Mouse (Mus musculus) adrenal gland, adult 18-20 months (tissue): Measurements from ENCODE around the gene Mmp23. TPM values are rescaled to one million over a fixed set of nuclear protein-coding genes. Genes with fewer than 3 reads are reported as not detected.
"Not testable (repeated sequence)": the region's sequence is repeated elsewhere in the genome, so short reads cannot be mapped to it uniquely, and the experiment has no call there.

ENCODE experiments used
- DNase-seq, 2 experiments: peaks; one replicate each; pipeline ENCODE4 v3.0.0; 2021 to 2022; ENCODE audit warnings: low spot score in 2 of 2
- long read RNA-seq, 2 experiments: library from polyadenylated mRNA; stranded (forward); transcript quantifications; one replicate each; pipeline ENCODE4 v2.0.0; 2021
- total RNA-seq, 2 experiments: library from RNA; stranded (reverse); gene quantifications; 1 replicate in 1 of 2; 2 replicates in 1 of 2; pipeline ENCODE4 v1.2.3; 2021

Gene Mmp23
- total RNA-seq: 10 to 100 TPM in 1 of 2 experiments, 1 to 10 TPM in 1; 5.6 to 12.8 TPM
- long read RNA-seq, experiment 1, partial matches to known transcripts: 0 of 5 reads
- long read RNA-seq, experiment 1, other reads (novel, unspliced or antisense): 2 of 5 reads
- long read RNA-seq, experiment 2, partial matches to known transcripts: 0 of 5 reads
- long read RNA-seq, experiment 2, other reads (novel, unspliced or antisense): 2 of 5 reads

DNA sequence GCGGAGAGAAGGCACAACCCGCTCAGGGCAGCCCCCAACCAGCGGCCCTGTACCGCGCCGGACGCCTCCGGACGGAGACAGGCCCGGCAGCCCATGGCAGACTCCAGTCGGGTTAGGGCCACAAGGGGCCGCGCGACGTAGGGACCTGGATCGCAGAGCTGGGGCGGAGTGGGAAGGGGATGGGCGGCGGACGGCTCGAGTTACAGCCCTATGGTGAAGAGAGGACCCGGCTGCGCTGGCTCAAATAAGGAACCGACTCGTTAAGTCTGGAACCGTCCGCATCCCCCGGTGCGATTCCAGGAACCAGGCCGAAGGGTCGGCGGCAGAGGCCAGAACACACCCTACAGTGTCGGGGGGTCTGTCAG is at the start of gene Mmp23:
TSS of gene Mmp23 (minus strand) at position 299 of the 365 bp plus-strand sequence.
- no peak for DNase-seq

DNA sequence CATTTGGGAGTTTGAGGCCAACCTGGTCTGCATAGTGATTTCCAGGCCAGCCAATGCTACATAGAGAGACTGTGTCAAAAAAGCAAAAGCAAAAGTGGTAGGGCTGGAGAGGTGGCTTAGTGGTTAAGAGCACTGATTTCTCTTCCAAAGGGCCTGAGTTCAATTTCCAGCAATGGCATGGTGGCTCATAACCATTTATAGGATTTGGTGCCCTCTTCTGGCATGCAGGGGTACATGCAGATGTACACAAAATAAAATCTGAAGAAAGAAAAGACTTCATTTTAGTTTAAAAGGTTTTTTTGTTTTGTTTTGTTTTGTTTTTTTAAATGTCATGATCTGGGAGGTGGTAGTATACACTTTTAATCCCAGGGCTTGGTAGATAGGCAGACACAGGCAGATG is 47.2 kb upstream of the Mmp23 start:
- no peak for DNase-seq

DNA sequence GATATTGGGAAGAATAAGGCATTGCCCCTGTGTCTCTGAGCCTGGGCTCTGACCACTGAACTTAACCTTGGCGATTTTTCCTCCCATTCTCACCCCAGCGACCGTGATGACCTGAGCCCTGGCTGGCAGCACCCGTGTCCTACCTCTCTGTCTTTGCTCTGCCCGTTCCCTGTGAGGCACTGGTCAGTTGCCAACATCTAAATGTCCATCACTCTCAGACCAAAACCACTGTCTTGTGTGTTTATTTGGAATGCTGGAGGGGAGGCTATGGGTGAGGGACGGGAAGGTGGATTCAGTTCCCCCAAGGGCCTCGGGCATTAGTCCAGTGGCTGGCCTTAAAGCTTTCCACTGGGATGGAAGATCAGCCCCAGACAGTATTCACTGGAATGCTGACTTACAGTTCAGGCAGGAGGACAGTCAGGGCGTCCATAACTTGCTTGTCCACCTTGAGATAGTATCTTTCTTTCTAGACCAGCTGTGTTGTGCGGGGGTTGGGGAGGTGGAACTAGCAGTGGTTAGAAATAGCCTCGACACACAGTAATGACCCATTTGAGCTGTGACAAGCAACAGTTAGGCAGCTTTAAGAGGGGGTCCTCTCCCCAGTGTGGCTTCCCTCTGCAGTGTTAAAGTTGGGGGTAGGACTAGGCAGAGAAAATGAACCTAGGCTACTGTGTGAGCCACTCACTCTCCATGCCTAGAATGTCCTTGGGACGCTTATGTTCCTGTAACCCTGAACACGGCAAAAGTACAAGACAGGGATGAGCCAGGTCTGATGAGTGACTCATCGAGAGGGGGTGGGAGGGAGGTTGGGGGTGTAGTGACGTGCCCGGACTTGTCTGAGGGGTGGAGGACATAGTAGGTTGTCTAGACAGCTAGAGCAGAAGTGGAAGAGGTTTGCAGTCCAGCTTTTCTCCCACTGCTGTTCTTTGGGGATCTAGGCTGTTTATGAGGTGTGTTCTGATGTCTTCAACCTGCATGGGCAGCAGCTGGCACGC is 43.4 kb upstream of the Mmp23 start:
- peak in 1 of 2 experiments; percentile 35 for DNase-seq

DNA sequence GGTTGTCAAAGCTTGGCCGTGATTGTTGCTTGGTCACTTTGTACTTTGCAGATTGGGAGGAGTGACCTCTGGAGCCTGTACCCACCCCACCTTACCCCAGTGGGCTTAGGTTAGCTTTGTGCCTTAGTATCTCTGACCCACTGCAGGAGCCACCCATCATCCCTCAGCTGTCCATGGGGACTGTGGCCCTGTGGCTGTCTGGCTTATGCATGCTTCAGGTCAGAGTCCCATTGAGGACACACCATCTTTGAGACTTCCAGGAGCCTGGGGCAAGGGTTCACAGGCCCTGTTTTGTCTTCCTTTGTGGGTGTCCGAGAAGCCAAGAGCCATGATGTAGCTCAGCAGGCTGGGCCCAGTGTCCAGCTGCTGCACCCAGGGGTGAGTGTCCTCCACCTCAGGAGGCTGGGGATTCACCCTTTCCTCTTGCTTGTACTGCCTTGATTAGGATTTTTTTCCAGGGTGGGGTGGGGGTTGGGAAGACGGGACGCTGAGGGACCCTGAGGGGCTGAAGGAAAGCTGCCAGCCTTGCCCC is 42.4 kb upstream of the Mmp23 start:
- no peak for DNase-seq

DNA sequence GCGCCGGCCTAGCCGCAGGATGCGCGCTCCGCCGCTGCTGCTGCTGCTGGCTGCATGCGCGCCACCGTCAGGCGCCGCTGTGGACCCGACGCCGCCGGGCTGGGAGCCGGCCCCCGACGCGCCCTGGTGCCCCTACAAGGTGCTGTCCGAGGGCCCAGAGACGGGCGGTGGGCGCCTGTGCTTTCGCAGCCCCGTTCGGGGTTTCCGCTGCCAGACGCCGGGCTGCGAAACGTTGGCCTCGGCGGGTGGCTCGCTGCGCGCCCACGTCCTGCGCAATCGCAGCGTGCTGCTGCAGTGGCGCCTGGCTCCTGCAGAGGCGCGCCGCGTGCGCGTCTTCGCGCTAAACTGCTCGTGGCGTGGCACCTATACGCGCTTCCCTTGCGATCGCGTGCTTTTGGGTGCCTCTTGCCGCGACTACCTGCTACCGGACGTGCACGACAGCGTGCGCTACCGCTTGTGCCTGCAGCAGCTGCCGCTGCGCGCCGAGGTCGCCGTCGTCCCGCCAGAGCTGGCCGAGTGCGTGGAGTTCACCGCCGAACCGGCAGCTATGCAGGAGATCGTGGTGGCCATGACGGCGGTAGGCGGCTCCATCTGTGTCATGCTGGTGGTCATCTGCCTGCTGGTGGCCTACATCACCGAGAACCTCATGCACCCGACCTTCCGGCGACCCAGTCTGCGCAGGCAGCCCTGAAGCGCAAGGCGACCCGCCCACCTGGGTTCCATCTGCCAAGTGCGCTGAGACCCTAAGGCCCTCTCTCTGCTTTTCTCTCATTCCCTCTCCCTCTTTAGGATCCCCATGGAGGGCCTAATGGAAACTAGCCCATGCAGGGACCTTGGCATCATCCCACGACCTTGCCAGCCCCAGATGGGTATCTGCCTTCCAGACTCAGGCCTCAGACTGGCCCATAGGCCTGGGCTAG is 41.6 kb upstream of the Mmp23 start:
- DNase-seq: peak; percentile 59 to 63

DNA sequence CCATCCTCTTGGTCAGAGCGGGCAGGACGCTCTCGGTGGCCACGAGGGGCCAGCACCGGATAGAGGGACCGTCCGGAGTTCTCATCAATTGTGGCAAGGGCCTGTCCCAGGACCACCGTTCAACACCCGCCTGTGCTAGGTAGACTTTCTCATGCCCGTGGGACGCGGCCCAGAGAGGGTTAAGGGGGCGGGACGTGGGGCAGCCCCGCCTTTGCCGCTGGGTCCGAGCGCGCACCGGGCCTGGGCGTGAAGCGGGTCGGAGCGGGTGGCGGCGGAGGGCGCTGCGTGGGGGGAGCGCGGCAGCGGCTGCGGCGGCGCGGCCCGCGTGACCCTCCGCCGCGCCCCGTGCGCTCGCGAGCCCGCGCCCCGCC is 40.9 kb upstream of the Mmp23 start, which contains the start of gene Fndc10:
TSS of gene Fndc10 (plus strand) at position 232 of the 371 bp plus-strand sequence.
- peak; percentile 75 to 79 for DNase-seq

DNA sequence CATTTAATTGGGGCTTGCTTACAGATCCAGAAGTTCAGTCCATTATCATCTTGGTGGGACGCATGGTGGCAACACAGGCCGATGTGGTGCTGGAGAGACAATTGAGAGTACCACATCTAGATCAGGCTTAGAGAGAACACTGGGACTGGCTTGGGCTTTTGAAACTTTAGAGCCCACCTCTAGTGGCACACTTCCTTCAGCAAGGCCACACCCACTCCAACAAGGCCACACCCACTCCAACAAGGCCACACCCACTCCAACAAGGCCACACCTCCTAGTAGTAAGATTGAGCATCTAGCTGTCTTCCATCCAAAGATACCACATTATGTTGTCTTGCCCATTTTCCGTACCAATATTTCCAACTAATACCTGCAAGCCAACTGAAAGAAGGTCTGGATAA is 39.2 kb upstream of the Mmp23 start:
- DNase-seq: no peak

DNA sequence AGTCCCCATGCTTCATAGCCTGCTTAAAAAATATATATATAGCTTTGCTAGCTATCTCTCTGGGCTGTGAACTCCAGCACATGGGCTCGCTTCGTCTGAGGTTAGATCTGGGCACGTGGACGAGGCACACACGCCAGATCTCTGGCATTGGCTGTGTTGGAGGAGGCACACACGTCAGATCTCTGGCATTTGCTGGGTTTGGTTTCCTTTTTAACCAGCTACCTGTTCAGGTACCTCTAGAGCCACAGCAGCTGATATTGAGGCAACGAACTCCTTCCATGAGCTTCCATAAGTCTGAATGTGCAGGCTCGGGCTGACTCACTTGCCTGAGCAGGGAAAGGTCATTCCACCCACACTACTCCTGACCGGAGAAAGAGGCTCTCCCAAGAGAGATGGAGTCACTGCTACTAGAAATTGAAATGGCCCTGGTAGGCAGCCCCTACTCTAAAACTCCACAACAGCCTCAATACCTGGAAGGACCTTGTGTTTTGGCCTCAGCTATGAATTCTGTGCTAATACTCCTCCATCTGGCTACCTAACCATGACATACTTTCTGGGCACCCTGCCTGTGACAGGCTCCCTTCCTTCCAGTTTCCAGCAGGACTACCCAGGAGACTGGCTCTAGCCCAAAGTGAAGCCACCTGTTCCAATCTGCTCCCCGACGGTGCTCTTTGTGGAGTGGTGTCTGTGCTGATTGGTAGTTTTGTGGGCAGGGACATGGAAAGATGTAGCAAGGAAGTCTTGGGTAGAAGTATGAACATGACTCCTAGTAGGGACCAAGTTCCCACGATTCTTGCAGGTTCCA is 37.6 kb upstream of the Mmp23 start:
- DNase-seq: no peak

DNA sequence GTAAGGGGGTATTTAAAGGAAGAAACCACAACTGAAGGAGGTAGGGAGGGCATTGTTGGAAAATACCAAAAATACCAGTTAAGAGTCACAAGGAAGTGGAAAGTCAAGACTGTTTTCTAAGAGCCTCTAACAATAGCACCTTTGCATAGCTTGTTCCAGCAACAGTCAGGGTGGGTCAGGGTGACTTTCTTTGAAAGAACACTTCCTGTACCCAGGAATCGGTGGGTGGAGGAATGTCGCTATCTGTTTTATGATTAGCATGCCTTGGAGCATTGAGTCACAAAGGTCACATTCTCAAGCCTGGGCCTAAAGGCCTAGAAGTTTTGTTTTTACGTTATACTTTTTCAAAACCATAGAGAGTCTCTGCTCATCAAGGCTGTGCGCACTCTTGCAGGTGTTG is 34.6 kb upstream of the Mmp23 start:
- not testable (repeated sequence) for DNase-seq

DNA sequence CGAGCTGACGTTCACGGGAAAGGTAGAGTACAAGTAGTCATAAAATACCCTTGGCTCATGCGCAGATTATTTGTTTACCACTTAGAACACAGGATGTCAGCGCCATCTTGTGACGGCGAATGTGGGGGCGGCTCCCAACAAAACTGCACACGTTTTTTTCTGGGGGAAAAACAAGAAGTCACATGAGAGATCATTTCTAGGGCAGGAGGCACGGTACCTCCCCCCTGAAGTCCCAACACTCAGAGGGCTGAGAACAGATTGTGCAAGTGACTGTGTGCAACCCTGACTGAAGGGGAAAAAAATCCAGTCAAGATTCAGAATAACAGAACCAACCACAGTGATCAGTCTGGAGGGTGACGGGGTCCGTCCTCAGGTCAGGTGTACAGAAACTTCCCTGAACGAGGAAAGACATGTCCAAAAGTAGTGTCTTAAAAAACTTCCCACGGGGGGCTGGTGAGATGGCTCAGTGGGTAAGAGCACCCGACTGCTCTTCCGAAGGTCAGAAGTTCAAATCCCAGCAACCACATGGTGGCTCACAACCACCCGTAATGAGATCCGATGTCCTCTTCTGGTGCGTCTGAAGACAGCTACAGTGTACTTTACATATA is 30.6 kb upstream of the Mmp23 start:
- not testable (repeated sequence) for DNase-seq

DNA sequence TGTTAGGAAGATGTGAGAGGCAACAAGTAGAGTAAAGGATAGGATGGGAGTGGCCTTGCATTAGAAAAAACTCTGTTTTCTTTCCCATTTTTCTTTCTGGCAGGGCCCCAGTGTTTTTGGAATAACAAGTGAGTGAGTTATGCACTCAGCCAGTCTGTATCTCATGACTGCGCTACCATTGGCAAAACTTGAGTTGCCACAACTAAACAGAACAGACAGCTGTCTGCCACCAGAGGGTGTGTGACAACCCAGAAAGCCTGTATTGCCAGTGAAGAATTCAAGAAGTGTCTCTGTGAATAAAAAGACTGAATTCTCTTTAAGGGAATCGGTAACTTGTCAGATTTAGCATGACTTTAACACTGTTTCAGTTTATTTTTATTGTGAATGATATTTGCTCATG is 22.8 kb upstream of the Mmp23 start:
- no peak for DNase-seq

DNA sequence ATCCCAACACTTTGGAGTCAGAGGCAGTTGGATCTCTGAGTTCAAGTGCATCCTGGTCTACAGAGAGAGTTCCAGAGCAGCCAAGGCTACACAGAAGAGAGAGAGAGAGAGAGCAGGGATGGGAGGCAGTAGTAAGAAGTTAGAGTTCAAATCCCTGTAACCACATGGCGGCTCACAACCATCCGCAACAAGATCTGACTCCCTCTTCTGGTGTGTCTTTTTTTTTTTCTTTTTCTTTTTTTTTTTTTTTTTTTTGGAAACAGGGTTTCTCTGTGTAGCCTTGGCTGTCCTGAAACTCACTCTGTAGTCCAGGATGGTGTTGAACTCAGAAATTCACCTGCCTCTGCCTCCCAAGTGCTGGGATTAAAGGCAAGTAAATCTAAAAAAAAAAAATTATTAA is 18.9 kb upstream of the Mmp23 start:
- no peak for DNase-seq

DNA sequence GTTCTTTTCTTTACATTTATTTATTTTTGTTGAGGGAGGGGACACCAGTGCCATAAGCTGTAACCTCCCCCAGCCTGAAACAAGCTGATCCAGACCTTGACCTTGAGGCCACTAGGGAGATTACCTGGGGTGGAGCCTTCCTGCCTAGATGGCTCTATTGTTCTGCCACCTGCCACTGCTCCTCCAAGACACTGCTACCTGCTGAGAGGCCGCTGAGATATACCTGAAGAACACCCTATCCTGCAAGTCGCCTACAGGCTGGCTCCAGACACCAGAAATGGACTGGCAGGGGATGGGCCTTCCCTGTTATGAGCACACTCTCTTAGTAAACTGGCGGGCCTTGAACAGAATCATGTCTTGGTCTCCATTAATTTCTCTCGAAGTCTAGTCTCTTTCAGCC is 17.1 kb upstream of the Mmp23 start:
- DNase-seq: not testable (repeated sequence)

DNA sequence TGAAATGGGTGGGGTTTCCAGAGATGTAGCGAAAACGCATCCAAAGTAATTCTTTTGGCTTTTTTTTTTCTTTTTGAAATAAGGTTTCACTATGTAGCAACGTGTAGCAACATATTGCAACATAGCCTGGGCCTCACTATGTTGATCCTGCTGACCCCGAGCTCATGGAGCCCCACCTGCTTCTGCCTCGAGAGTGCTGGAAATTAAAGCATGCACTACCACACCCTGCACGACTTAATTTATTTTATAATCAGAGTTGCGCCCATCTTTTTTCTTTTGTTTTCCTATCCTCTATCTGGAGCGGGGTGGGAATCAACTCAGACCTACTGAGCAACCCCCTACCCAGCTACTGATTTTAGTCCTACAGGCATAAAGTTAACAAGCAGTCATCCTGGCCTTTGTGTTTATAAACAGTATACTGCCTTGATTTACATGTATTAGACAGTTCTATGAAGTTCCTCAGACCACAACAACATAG is 16.5 kb upstream of the Mmp23 start:
- no peak for DNase-seq

DNA sequence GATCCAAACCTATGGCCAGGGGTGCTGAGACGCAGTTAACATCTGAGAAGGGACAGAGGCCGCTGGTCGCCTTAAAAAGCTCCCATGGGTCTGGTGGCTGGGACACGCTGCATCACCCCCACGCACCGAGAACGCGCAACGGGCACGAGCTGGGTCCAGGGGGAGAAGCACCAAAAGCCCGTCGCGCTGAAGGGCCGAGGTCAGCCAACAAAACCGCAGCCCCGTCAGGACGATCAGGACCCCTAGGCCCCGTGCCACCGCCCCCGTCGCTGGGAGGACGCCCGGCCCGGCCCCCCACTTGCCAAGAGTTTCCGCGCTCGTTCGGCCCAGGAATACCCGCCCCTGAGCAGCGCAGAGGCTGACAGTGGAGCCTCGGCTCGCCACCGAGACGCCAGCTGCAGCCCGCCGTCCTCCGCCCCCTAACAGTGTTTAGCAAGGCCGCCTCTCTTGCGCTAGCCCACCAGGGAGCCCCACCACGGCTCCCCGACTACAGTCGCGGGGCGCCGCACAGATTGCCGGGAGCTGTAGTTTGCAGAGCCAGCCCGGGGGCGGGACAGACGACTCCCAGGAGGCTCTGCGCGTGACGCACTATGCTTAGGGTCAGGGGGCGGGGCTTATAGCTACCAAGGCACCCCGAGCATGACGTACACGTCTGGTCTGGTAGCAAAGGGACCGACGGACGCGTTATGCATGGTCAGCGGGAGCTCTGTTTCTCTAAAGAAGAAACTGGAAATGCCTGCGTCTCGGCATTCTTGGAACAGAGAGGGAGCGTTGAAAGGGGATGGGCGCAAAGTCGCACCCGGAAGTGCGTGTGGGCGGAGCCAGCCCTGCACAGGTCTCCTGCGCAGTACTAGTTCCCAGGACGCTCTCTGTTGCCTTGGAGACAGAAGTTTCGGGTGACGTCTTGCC is 15.8 kb upstream of the Mmp23 start, which contains the start of gene Mib2:
TSS of gene Mib2 (minus strand) at position 510 of the 909 bp plus-strand sequence.
- peak; percentile 94 to 96 for DNase-seq

DNA sequence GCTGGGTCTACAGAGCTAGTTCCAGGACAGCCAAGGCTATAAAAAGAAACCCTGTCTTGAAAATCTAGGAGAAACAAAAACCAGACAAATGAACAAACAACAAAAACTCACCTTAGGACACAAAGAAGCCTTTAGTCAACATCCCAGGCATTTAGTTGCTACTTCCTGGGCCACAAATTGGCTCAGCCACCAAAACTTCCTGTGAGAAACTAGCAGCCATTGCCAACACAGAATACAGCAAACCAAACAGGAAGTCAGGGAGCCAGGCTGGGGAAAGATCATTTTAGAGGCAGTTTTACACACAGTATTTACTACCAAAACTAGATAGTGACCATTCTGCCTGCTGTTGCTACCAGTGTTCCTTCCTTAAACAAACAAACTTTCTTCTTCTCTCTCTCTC is 13.7 kb upstream of the Mmp23 start:
- no peak for DNase-seq

DNA sequence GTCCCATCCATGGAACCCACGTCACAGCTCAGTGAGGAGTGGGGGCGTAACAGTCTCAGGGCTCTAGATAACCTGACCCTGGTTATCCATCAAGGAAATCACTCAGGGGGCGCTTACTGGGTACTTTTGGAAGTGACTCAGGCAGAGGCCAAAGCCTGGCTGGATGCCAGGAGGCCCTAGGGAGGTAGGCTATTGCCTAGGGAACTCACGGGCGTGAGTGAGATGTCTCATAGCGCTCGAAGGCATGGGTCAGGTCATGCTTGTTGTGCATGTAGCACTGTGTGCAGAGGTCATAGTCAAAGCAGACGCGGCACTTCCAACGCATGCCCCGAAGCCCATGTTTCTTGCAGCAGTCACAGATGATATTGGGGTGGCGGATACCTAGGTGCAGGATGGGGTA is 7.5 kb upstream of the Mmp23 start:
- peak in 1 of 2 experiments; percentile 31 for DNase-seq

DNA sequence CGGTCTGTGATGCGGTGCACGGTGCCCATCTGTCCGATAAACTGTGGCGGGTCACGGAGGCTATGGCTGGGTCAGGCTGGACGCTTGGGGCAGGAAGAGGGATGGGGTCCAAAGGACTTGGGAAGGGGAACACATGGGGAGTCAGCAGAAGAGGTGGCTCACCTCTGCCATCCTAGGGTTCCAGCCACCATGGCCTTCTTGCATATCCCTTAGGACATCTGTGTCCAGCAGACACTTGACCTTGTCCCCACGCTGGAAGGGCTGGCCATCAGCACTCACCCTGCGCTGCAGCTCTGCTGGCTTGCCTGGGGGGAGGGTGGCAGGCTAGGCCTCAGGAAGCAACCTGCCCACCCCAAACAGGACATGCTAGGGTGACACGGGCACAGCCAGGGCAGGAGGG is 5.8 kb upstream of the Mmp23 start:
- DNase-seq: no peak
